Mouse (Mus musculus): ENCODE data around the gene Cd63.

Cd63 gene

GRCm38 (mm10) chr10:128923935-128924334 lies 23.1 kb downstream of the Cd63 start, which contains the start of gene Bloc1s1:
Gene Bloc1s1, minus strand, starts transcription at chr10:128924035.
- CTCF ChIA-PET: no interaction called here

- CTCF ChIA-PET: no interaction called here
These were observed 27.6 kb downstream of the Cd63 start for GRCm38 (mm10) chr10:128928356-128928755.

GRCm38 (mm10) chr10:128929638-128930378 lies 29.0 kb downstream of the Cd63 start:
- CTCF ChIA-PET: no interaction called here

- CTCF ChIA-PET: no interaction called here
These were observed 30.7 kb downstream of the Cd63 start for GRCm38 (mm10) chr10:128931441-128931840.

- CTCF ChIA-PET: no interaction called here
These were observed 32.8 kb downstream of the Cd63 start, which contains the start of gene Itga7 for GRCm38 (mm10) chr10:128933574-128933973. Gene Itga7, plus strand, starts transcription at chr10:128933818.

GRCm38 (mm10) chr10:128933976-128934721 lies 33.4 kb downstream of the Cd63 start:
- CTCF ChIA-PET: no interaction called here

GRCm38 (mm10) chr10:128934997-128935787 lies 34.4 kb downstream of the Cd63 start:
- CTCF ChIA-PET: no interaction called here

- CTCF ChIA-PET: no interaction called here
These were observed 35.1 kb downstream of the Cd63 start for GRCm38 (mm10) chr10:128935826-128936440.

- CTCF ChIA-PET: no interaction called here
These were observed 37.1 kb downstream of the Cd63 start for GRCm38 (mm10) chr10:128937756-128938390.

GRCm38 (mm10) chr10:128938457-128938856 lies 37.7 kb downstream of the Cd63 start:
- CTCF ChIA-PET: interaction anchor here (0.8 kb wide), 1 partner anchor 22 kb away, joined by 3 read pairs; no protein-coding TSS in a partner anchor

GRCm38 (mm10) chr10:128938974-128939373 lies 38.2 kb downstream of the Cd63 start:
- CTCF ChIA-PET: interaction anchor here (0.8 kb wide), 1 partner anchor 21 kb away, joined by 3 read pairs; no protein-coding TSS in a partner anchor

- CTCF ChIA-PET: no interaction called here
These were observed 39.8 kb downstream of the Cd63 start for GRCm38 (mm10) chr10:128940475-128941061.

- CTCF ChIA-PET: interaction anchor here (0.7 kb wide), 1 partner anchor 796 kb away, joined by 3 read pairs; no protein-coding TSS in a partner anchor
These were observed 44.9 kb downstream of the Cd63 start for GRCm38 (mm10) chr10:128945675-128946074.

GRCm38 (mm10) chr10:128947496-128947895 lies 46.7 kb downstream of the Cd63 start:
- CTCF ChIA-PET: no interaction called here

- CTCF ChIA-PET: interaction anchor here (0.6 kb wide), 1 partner anchor 310 kb away, joined by 3 read pairs; no protein-coding TSS in a partner anchor
These were observed 49.6 kb downstream of the Cd63 start for GRCm38 (mm10) chr10:128950208-128950887.

GRCm38 (mm10) chr10:128958340-128958739 lies 57.6 kb downstream of the Cd63 start:
- CTCF ChIA-PET: no interaction called here

- CTCF ChIA-PET: interaction anchor here (0.5 kb wide), 1 partner anchor 21 kb away, joined by 3 read pairs; no protein-coding TSS in a partner anchor
These were observed 59.4 kb downstream of the Cd63 start for GRCm38 (mm10) chr10:128960142-128960541.

- CTCF ChIA-PET: interaction anchor here (0.5 kb wide), 1 partner anchor 22 kb away, joined by 3 read pairs; no protein-coding TSS in a partner anchor
These were observed 60.1 kb downstream of the Cd63 start, which contains the start of gene Mettl7b for GRCm38 (mm10) chr10:128960590-128961584. Gene Mettl7b, minus strand, starts transcription at chr10:128960988.
